Mouse (Mus musculus): ENCODE results near the gene Gm12695.

Gene Gm12695

DNA sequence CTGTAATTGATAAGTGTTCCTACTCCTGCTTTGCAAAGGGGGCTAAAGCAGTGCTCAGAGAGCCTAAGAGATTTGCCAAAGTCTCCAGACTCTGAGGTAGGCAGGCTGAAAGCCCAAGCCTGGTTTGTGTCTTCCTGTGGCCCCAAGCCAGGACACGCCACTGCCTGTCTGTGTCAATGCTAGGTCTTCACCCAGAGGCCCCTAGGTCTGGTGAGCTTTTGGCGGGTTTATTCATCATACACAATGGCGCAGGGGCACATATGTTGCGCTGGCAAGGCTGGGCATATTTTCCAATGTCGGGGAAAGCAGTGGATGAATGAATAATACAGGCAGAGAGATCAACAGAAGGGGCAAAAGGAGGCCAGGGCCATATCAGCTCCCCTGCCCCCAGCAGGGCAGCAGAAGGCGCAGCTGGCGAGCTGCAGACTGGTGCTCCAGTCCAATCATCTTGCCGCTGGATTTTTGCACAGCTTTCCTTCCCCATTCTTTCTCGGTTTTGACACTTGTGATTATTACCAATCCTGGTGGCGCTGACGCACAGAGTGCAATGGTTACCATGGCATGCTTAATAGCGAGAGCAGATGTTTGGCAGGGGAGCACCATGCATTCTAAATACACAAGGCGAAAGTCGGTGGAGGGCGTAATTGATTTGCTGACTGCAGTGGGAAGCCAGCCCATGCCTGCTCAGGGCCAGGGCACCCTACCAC, 87.3 kb downstream of the Gm12695 start:
- peak in 1 of 2 experiments; percentile 5 for DNase-seq

DNA sequence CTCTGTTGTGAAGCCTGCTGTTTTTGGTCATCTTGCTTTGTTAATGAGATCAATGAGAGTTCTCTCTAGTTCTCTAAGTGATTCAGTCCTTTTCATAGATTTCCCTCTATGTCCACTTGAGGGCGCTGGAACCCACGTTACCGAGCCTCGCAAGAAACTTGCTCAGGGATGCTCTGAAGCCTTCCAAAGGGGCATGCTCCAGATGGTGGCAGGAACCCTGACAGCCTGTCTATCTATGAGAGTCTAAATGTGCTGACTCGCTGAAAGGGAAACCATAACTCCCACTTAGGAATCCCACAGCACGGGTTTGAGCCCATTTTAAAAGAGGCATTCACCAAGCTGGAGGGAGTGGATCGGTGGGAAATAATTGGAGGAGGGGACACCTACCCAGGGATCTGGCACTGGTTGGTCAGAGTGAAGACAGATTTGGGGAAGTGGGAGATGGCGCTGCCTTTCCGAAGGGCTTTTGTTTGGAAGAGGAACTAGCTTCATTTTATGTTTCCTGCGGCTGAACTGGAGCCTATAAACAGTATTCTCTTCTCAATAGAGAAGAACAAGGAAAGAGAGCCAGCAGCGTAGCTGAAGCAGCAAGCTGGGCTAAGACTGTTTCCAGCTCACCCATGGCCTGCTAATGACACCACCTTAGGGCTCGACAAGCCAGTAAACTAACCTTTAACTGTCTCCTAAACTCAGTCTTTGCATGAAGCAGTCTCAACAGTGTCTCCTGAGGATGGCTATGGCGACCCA, 88.2 kb downstream of the Gm12695 start:
- peak; percentile 72 to 82 for DNase-seq

GRCm38 (mm10) chr4:96687358-96687803, 97.6 kb downstream of the Gm12695 start:
- no peak for DNase-seq

GRCm38 (mm10) chr4:96683474-96683873, 101.5 kb downstream of the Gm12695 start:
- DNase-seq = peak in 1 of 2 experiments; percentile 7

GRCm38 (mm10) chr4:96680966-96681365, 104.0 kb downstream of the Gm12695 start:
- no peak for DNase-seq

DNA sequence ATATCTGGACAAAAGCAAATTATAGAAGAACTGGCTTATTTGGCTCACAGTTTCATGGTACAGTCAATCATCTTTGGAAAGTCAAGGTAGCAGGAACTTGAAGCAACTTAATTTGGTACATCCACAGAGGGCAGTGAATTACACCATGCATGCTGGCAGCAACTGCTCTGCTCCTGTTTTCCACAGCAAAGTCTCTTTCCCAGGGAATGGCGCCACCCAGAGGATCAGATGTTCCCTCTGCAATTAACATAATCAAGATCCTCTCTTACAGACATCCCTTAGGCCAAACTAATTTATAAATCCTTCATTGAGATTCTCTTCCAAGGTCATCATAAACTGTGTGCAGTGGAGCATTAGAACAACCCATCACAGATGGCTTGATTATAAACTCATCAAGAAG, 104.8 kb downstream of the Gm12695 start:
- DNase-seq = peak; percentile 9 to 25
